Mouse (Mus musculus) limb, embryonic 11.5 days (tissue): ENCODE measurements around the gene Ltn1. TPM values are rescaled to one million over a fixed set of nuclear protein-coding genes. Genes with fewer than 3 reads are reported as not detected.

Experiments used
- ATAC-seq: fragments of 200-750 bp; cut with Nextera tagmentation; 2 replicates; pipeline ENCODE4 v1.8.0; 2017; ENCODE audit warnings: low read depth; ENCODE audit not compliant: insufficient number of reproducible peaks, low FRiP score, low TSS enrichment
- DNase-seq: peaks from one replicate; pipeline ENCODE4 v3.0.0-alpha.2; 2015; ENCODE audit warnings: low spot score
- H3K27ac ChIP-seq: fragments of 300-500 bp; sonication (generic); replicated peaks from 2 replicates; pipeline ENCODE4 v1.5.1; 2014; ENCODE audit warnings: low read depth, mild to moderate bottlenecking, low read length
- H3K27me3 ChIP-seq: fragments of 300-500 bp; sonication (generic); 2 replicates; pipeline ENCODE4 v1.6.1; 2014; ENCODE audit warnings: mild to moderate bottlenecking, low read length, mixed read lengths; ENCODE audit not compliant: control insufficient read depth, insufficient read depth
- H3K36me3 ChIP-seq: fragments of 300-500 bp; sonication (generic); 2 replicates; pipeline ENCODE4 v1.6.1; 2014; ENCODE audit warnings: mild to moderate bottlenecking, low read length, moderate library complexity, mixed read lengths; ENCODE audit not compliant: control insufficient read depth, insufficient read depth
- H3K4me1 ChIP-seq: fragments of 300-500 bp; sonication (generic); 2 replicates; pipeline ENCODE4 v1.6.1; 2014; ENCODE audit warnings: low read length, mixed read lengths; ENCODE audit not compliant: control insufficient read depth, insufficient read depth
- H3K4me2 ChIP-seq: fragments of 300-500 bp; sonication (generic); 2 replicates; pipeline ENCODE4 v1.6.1; 2014; ENCODE audit warnings: low read depth, mild to moderate bottlenecking, moderate library complexity; ENCODE audit not compliant: severe bottlenecking
- H3K4me3 ChIP-seq: fragments of 300-500 bp; sonication (generic); 2 replicates; pipeline ENCODE4 v1.5.1; 2014; ENCODE audit warnings: low read depth, low read length
- H3K9ac ChIP-seq: fragments of 300-500 bp; sonication (generic); 2 replicates; pipeline ENCODE4 v1.6.1; 2014; ENCODE audit warnings: mild to moderate bottlenecking, low read length
- H3K9me3 ChIP-seq: fragments of 300-500 bp; sonication (generic); 2 replicates; pipeline ENCODE4 v1.6.1; 2016; ENCODE audit warnings: low read length; ENCODE audit not compliant: control insufficient read depth
- WGBS: fragments of 180-500 bp; shearing (Covaris S2); extraction: QIAGEN DNeasy Blood & Tissue Kit; methylation state at CpG from one replicate; pipeline ENCODE4 v1.1.7; 2014; 5-methylcytosine and 5-hydroxymethylcytosine counted together
- polyA plus RNA-seq: library from polyadenylated mRNA; unstranded; fragments of >200 nt; fragmentation: Nextera tagmentation; extraction: Ambion mirVana; gene quantifications from 2 replicates; pipeline ENCODE4 v1.2.1, GENCODE M21; 2014

Ltn1 gene
- polyA plus RNA-seq, 1 experiment from 2014 or later = 31.8 TPM

GRCm38 (mm10) chr16:87348133-87348532, 84.3 kb downstream of the Ltn1 start:
- Histone ChIP-seq H3K9me3 (no peaks in the 10 kb centered on the region), H3K4me2 (no peak overlapping the region), H3K27me3 (no peaks in the 10 kb centered on the region), H3K9ac (no peak overlapping the region), H3K4me1 (no peaks in the 10 kb centered on the region), H3K36me3 (no peaks in the 10 kb centered on the region), H3K27ac (no peak overlapping the region), H3K4me3 (no peak overlapping the region)
- DNase-seq (no peak), ATAC-seq (no peak)
- WGBS = 96% methylated on average over 2 of the region's 2 CpGs

DNA sequence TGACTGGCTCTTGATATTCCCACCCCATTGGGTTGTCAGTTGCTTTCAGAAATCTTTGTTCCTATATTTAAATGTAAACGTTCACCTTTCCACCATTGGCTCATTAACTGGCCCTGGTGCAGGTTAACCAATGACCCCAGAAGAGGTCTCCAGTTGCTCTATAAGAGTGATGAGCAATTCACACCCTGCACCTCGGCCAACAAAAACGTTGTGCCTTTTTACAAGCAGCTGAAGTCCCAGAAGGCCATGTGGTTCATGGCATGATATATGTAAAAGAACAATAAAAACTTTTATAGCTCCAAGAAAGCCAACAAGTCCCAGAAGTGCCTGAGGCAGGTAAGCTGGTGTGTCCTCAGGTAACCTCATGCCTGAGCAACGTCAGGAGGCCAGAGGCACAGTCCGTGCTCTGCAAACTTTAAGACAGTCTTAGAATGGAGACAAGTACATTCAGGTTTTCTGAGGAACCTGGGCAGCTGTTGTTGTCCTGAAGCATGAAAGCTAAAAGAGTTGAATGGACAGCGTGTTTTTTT, 91.3 kb downstream of the Ltn1 start:
- Histone ChIP-seq H3K27ac (no peak overlapping the region), H3K9me3 (no peaks in the 10 kb centered on the region), H3K36me3 (no peaks in the 10 kb centered on the region), H3K27me3 (no peaks in the 10 kb centered on the region), H3K9ac (no peak overlapping the region), H3K4me1 (no peaks in the 10 kb centered on the region), H3K4me3 (no peak overlapping the region), H3K4me2 (no peak overlapping the region)
- ATAC-seq (no peak), DNase-seq (no peak)
- 58% methylated on average over 6 of the region's 6 CpGs for WGBS

DNA sequence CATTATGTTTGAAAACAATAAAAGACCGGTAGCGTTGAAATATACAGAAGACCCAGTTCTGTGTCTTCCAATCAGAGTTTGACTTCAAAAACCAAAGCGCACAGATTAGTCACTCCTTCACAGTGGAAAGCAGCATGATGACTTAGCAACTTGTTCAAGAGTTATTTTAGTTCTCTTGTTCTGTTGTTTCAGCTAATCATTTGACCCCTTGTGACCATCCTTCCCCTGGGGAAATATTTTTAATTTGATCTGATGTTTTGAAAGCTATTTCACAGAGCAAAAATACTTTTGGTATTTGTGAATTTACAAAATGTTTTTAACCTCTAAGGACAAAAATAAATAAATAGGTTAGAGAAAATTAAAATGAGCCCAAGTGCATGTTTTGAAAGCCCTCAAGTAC, 97.7 kb downstream of the Ltn1 start:
- H3K9ac ChIP-seq = no peak overlapping the region
- no peak overlapping the region for H3K27ac ChIP-seq
- H3K4me3 ChIP-seq = no peak overlapping the region
- H3K27me3 ChIP-seq = no peaks in the 10 kb centered on the region
- H3K4me1 ChIP-seq = no peaks in the 10 kb centered on the region
- H3K9me3 ChIP-seq = no peaks in the 10 kb centered on the region
- no peak for ATAC-seq
- WGBS = 93% methylated on average over 3 of the region's 3 CpGs
- no peaks in the 10 kb centered on the region for H3K36me3 ChIP-seq
- DNase-seq = no peak
- H3K4me2 ChIP-seq = no peak overlapping the region

- Histone ChIP-seq H3K4me1 (no peaks in the 10 kb centered on the region), H3K36me3 (no peaks in the 10 kb centered on the region), H3K9me3 (no peaks in the 10 kb centered on the region), H3K4me2 (no peak overlapping the region), H3K4me3 (no peak overlapping the region), H3K27me3 (no peaks in the 10 kb centered on the region), H3K27ac (no peak overlapping the region), H3K9ac (no peak overlapping the region)
- DNase-seq = no peak
- ATAC-seq = no peak
- WGBS = 95% methylated on average over 3 of the region's 3 CpGs
Measured at GRCm38 (mm10) chr16:87329986-87330385, 102.4 kb downstream of the Ltn1 start.

Other genes starting within 250 kb of the Ltn1 start
- 20.6 and 24.6 TPM in 2 replicates for gene N6amt1, start 78.4 kb downstream of the Ltn1 start, polyA plus RNA-seq
- 9.3 and 9.4 TPM in 2 replicates for gene Rwdd2b, start 8.0 kb upstream of the Ltn1 start, polyA plus RNA-seq
- gene Usp16, start 22.1 kb upstream of the Ltn1 start, polyA plus RNA-seq = 46.4 and 50.6 TPM in 2 replicates
- 673 and 691 TPM in 2 replicates for gene Cct8, start 63.3 kb upstream of the Ltn1 start, polyA plus RNA-seq
- gene Map3k7cl, start 120.7 kb upstream of the Ltn1 start, polyA plus RNA-seq = not detected in 2 replicates